Mouse (Mus musculus) adrenal gland, postnatal 25 days (tissue): ENCODE results near the gene Armc12. TPM values are rescaled to one million over a fixed set of nuclear protein-coding genes. Genes with fewer than 3 reads are reported as not detected.

Experiments
- DNase-seq: peaks from one replicate; pipeline ENCODE4 v3.0.0; 2021; ENCODE audit warnings: mixed read lengths
- total RNA-seq: library from RNA; stranded (reverse); gene quantifications from 2 replicates; pipeline ENCODE4 v1.2.3, GENCODE M21; 2021

Gene Armc12
- total RNA-seq, 1 experiment from 2014 or later: not detected

DNA sequence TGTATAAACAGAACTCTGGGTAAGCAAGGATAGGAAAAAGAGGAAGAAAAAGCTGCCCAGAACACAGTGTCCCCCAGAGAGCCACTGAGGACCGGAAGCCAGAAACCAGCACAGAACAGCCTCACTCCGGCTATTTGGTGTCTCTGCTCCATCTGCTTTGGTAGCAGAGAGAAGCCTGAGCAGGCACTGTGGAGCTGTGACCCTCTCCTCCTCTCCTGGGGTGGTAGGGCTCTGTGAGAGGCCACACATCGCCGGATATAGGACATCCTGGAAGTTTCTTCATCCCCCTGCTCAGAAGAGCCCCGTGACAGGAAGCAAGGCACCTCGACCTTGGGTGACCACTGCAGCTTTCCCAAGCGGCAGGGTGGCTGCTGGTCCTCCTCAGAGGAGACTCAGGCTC lies 16.8 kb upstream of the Armc12 start:
- DNase-seq: no peak

DNA sequence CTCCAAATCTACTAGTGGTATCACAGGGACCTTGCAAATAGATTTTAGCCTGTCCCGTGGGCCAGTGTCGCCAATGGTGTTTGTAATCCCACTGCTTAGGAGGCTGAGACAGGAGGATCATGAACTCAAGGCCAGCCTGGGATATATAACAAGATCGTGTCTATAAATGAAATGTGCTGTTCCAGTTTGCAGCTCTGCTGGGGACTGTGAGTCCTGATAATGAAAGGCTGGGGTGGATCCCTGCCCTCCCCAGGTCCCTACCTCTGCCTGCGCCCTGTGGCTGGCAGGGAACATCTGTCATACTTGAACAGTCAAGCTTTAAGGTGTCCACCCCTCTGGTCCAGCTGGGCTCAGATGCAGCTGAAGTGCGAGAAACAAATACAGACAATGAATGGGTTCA lies 16.1 kb upstream of the Armc12 start:
- DNase-seq: no peak

DNA sequence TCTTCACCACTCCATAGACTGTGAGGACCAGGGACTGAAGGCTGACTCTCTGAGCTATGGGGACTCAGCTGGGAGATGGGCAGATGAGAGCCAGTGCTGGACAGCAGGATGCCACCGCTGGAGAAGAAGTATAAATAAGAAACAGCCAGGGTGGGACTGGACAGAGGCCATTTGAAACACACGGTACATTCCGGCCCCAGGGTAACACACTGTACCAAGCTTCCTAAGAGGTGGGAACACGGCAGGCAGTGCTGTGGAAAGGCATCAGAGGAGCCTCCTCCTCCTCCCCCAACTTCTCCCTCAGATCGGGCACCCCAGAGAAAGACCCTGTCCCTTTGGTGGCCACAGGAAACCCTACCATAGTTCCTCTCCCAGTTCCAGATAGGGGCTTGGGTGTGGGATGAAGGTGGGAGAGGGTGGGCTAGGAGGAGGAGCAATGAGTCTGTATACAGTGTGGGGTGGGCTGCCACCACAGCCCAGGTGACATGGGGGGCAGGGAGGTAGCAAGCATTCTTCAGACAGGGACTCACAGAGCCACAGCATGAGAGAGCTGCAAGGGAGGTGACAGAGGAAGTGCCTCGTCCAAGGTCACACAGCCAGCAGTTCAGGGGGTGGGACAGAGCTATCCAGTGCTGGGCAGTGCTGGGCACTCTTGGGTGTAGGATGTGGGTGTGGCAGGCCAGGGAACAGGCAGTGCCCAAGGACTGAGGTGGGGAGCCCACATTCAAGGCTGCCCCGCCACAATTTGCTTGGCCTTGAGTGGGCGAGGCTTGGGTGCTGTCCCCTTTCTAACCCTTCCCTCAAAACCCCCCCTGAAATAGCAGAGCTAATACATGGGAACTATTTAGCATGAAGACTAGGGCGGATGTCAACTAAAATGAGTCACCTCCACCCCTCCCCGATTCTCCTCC lies 14.9 kb upstream of the Armc12 start:
- peak; percentile 35 for DNase-seq

DNA sequence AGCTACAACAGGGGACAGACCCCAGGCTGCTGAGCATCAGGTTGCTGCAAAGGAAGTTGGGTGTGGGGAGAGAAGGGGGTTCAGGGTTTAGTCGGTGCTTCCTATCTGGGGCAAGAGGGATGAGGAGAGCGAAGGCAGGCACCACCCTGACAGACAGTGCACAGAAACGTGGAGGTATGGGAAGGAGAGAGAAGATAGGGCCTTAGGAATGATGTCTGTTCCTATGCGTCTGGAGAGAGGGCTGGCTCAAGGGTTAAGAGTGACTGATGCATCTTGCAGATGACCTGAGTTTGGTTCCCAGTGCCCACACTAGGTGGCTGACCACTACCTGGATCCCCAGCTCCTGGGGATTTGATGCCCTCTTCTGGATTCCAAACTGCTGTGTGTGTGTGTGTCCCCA lies 13.7 kb upstream of the Armc12 start:
- DNase-seq: no peak

DNA sequence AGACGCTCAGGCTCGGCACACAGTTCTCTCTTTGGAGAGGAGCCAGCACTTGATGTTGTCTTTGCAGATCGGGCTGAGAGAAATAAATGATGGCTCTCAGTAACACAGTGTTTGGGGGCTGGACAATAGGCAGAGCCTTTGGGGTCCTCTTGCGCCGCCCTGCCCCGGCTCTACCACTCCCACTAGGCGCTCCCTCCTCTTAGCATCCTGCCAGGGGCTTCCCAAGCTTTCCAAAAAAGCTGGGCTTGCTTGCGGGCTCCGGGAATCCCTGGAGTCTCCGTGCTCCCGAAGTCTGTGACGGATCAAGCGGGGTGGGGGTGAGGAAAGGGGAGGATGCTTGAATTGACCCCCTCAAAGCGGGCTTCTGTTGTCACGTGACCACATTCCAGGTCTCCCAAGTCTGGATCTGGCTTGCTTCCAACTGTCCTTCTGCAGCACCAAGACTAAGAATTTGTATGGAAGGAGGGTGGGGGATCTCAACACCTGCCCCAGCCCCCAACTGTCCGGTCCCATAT lies 13.1 kb upstream of the Armc12 start, which contains the start of gene Fkbp5:
Gene Fkbp5 (minus strand): TSS at position 87 of the 515 bp plus-strand sequence.
- peak; percentile 42 for DNase-seq

DNA sequence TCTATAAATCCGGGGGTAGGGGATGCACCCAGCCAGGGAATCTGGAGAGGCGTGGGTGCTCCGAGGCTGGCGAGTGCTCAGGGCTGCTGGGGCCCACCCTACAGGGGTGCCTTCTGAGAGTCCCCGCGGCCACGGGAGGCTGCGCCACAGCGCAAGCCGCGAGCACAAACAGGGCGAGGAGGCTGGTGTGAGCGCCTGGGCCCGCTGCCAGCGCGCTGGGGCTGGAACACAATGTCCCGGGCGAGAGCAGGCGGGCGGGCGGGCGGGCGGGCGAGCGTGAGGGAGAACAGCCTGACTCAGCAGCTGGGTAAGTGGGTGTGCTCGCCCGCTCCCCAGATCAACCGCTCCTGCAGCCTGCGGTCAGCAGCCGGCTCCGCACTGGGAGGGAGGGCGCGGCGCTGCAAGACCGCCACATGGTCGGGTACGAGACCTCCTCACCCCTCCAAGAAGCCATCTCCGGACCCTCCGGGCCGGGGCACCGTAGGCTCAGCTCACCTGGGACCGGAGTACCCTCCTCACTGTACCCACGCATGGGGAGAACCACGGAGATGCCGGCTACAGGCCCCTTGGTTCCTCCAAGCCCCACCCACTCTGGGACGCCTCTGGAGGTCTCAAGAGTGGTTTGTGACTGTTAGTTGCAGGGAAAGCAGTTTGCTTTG lies 12.5 kb upstream of the Armc12 start:
- DNase-seq: peak; percentile 91

GRCm38 (mm10) chr17:28518615-28519071 lies 12.0 kb upstream of the Armc12 start:
- DNase-seq: peak; percentile 40

- DNase-seq: no peak
These were observed 10.8 kb upstream of the Armc12 start for GRCm38 (mm10) chr17:28519827-28520226.

DNA sequence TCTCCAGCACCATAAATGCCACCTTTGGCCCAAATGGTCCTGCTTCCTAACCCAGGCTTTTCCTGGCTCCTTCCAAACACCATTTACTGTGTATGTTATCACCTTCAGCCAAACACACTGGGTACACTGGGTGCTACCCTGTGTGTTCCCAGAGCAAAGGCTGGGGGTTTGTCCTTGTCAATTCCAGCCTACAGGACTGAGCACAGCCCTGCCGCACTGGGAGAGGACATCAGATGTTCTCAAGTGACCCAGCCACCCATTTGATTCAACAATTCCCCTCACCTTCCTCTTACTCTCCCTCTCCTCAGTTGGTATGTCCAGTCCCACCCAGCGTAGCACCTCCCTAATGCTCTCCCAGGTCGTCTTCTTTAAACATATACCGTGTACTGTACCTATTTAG lies 10.0 kb upstream of the Armc12 start:
- no peak for DNase-seq

DNA sequence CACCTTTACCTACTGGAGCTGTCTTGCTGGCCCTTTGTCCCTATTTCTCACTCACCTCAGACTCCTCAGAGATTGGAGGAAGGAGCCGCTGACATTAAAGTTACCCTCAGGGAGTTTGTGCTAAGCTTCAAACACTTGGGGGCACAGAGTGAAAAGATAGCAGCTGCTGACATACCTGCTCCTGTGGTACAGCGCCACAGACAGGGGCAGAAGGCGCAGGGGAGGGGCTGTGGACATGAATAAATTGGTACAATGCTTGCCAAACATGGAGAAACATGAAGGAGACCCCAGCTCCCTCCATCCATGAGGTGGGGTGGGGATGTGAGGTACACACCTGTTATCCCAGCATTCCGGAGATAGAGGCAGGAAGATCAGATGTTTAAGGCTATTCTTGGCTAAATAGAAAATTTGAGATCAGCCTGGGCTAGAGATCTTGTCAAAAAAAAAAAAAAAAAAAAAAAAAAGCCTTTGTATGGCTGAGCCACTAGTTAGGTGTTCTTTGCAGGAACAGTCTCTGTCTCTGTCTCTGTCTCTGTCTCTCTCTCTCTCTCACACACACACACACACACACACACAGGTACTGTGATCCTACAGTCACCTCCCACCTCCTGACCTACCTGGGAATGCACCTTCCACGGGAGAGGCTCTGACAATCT lies 9.4 kb upstream of the Armc12 start:
- DNase-seq: no peak

DNA sequence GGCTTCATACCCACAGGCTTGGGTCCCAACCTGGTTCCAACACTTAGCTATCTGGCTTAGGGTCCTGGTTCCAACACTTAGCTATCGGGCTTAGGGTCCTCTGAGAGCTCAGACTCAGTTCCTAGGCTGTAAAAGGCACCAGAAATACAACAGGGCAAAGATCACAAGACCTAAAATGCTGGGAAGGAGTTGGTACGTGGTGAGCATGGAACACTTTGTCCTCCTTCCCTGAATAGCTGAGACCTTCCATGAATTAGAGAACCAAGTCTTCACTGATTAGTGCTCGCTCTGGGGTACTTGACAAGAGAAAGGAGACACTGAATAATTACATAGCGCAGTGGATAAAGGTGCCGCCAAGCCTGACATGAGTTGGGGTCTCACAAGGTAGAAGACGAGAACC lies 8.7 kb upstream of the Armc12 start:
- DNase-seq: no peak

GRCm38 (mm10) chr17:28522623-28523354 lies 7.8 kb upstream of the Armc12 start:
- peak; percentile 89 for DNase-seq

DNA sequence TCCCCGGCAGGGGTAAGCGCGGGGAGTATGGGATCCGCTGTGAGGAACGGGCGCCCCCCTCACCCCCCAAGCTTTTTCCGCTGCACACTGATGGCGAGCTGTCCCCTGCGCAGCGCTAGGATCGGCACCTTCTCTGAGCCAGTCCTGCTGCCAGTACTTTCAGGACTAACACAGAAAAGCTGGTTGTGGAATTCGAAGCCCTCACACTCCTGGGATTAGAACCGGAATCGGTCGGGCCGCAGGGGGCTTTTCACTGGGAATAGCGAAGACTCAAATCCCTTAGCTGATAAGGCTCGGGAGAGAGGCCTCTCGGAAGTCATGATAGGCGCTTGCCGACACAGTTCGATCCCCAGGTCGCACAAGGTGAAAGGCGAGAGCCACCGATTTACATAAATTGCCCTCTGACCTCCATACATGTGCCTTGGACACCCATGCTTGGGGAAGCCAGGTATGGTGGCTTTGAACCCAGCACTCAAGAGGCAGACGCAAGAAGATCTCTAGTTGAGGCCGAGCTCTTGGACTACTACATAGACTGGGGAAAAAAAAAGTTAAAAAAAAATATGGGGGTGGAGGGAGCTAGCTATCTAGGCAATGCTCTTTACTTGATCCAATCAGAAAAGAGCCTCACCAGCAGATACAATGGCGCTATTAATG lies 7.1 kb upstream of the Armc12 start:
- no peak for DNase-seq

DNA sequence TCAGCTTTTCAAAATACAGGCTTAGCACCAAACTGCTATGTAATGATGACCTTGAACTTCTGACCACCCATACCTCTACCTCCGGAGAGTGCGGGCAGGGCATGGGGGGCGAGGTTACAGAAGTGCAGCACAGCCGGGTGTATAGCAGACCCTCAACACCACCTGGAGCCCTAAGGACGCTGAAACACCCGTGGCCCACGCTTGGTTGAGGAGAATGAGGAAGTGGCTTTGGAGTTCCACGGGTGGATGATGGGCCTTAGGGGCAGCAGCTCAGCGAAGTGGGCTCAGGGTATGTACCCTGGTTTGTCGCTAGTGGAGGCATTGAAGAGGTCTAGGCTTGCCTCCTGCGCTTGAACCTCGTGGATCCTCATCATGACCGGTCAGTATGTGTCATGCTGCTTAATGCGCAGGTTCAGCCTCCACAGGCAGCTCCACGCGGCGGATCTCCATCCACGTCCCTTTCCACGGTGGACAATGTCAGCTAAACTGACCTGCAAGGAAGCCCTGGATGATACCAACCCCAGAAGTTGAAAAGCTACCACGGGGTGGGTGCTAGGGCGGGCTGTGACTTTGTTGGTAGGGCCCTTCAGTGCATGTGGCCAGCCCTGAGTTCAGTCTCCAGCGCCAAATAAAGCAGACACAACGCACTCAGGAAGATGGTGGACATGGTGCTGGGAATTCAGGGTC lies 6.5 kb upstream of the Armc12 start:
- DNase-seq: no peak

GRCm38 (mm10) chr17:28524831-28525430 lies 5.7 kb upstream of the Armc12 start:
- DNase-seq: no peak

- DNase-seq: peak; percentile 70
These were observed 3.2 kb upstream of the Armc12 start for GRCm38 (mm10) chr17:28527184-28528042.

- peak; percentile 86 for DNase-seq
These were observed 2.6 kb upstream of the Armc12 start for GRCm38 (mm10) chr17:28528043-28528351.

DNA sequence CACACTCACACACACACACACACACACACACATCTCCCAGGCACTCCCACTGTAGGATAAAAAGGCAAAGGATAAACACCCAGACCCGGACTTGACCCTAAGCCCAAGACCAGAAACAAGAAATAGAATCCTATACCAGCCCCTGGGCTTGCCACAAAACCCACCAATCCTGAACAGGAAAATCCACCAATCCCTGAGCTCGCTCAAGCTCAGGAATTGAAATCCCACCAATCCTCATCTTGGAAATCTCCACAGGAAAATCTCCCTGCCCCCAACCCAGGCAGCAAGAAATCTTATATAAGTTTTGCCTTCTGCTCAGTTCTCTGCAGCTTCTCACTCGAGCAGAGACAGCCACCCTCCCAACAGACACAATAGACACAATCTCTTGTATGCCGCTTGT lies 1.5 kb upstream of the Armc12 start:
- no peak for DNase-seq

DNA sequence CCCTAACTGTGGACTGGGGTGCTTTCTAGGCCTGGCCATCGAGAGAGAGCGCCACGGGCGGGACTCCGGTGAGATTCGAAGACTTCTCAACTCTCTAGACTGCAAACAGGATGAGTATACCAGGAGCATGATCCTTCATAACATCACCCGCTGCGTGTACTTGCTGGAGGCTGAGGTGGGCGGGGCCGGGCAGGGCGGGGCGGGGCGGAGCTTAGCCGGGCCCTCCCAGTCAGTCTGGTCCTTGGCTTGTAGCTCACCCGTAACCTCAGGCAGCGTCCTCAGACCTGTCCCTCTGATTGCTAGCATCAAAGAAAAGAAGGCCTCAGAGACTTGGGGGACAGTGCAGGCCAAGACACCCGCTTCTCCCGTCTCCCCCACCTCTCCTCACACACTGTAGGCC lies 1.3 kb downstream of the Armc12 start:
- DNase-seq: no peak

DNA sequence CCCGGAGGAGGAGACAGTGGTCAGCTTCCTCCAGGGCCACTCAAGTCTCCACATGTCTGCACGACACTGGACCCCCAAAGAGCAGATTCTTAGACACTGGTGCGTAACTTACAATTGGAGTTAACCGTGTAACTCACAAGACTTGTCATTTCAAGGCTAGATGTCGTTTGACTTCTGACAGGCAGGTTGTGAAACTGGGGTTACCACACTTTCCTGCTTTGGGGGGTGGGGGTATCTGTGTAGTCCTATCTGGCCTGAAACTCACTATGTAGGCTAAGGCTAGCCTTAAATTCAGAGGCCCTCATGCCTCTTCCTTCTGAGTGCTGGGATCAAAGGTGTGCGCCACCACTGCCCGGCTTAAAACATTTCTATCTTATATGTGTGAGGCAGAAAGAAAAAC lies 2.0 kb downstream of the Armc12 start:
- no peak for DNase-seq
